Mouse (Mus musculus): ENCODE measurements at regions not wholly inside any gene's neighbourhood (a gene's known extent, or its start where the extent isn't known, plus 50 kb on each side); places are given as distances from the start of the nearest gene placed in this dataset.

- no peak overlapping the region for H3K27ac ChIP-seq
- no peaks in the 10 kb centered on the region for H3K27me3 ChIP-seq (ENCODE audit: insufficient read depth, poor library complexity, severe bottlenecking)
- no peaks in the 10 kb centered on the region for H3K36me3 ChIP-seq
- DNase-seq (ENCODE audit: low spot score): no peak
- H3K4me3 ChIP-seq: no peak overlapping the region
- H3K4me1 ChIP-seq: no peaks in the 10 kb centered on the region
- no peaks in the 10 kb centered on the region for H3K9me3 ChIP-seq
- WGBS: 51% methylated on average over 2 of the region's 2 CpGs
Observed at GRCm38 (mm10) chr1:128722061-128722471, 130.0 kb upstream of the Cxcr4 start.

GRCm38 (mm10) chr1:128714843-128715242 lies 122.8 kb upstream of the Cxcr4 start:
- no peak for DNase-seq (ENCODE audit: low spot score)
- 69% methylated on average over 6 of the region's 6 CpGs for WGBS

GRCm38 (mm10) chr1:128712876-128713275 lies 120.8 kb upstream of the Cxcr4 start:
- Histone ChIP-seq H3K9me3 (no peaks in the 10 kb centered on the region), H3K36me3 (no peaks in the 10 kb centered on the region), H3K27me3 (ENCODE audit: insufficient read depth, poor library complexity, severe bottlenecking) (no peaks in the 10 kb centered on the region), H3K27ac (no peak overlapping the region; the same call in 1 of the 2 replicates), H3K4me1 (peaks cover 17% of the 10 kb centered on the region; the same call in 1 of the 2 replicates), H3K4me3 (no peak overlapping the region)
- 68% methylated on average over 7 of the region's 7 CpGs for WGBS
- no peak for DNase-seq (ENCODE audit: low spot score)

More at GRCm38 (mm10) chr1:128714843-128715242, 122.8 kb upstream of the Cxcr4 start:
- H3K4me1 ChIP-seq: peaks cover 17% of the 10 kb centered on the region; the same call in 1 of the 2 replicates
- no peaks in the 10 kb centered on the region for H3K36me3 ChIP-seq
- no peaks in the 10 kb centered on the region for H3K27me3 ChIP-seq (ENCODE audit: insufficient read depth, poor library complexity, severe bottlenecking)
- H3K27ac ChIP-seq: no peak overlapping the region
- H3K9me3 ChIP-seq: no peaks in the 10 kb centered on the region
- H3K4me3 ChIP-seq: no peak overlapping the region

- 46% methylated on average over 5 of the region's 5 CpGs for WGBS
- Histone ChIP-seq H3K4me1 (peaks cover 17% of the 10 kb centered on the region; the same call in 1 of the 2 replicates), H3K27ac (no peak overlapping the region), H3K27me3 (ENCODE audit: insufficient read depth, poor library complexity, severe bottlenecking) (no peaks in the 10 kb centered on the region), H3K4me3 (no peak overlapping the region), H3K36me3 (no peaks in the 10 kb centered on the region), H3K9me3 (no peaks in the 10 kb centered on the region)
- no peak for DNase-seq (ENCODE audit: low spot score)
Observed at GRCm38 (mm10) chr1:128711121-128711520, 119.0 kb upstream of the Cxcr4 start.

GRCm38 (mm10) chr1:128707747-128708146 lies 115.7 kb upstream of the Cxcr4 start:
- H3K27me3 ChIP-seq (ENCODE audit: insufficient read depth, poor library complexity, severe bottlenecking): no peaks in the 10 kb centered on the region
- H3K36me3 ChIP-seq: no peaks in the 10 kb centered on the region
- no peaks in the 10 kb centered on the region for H3K9me3 ChIP-seq
- no peak overlapping the region for H3K4me3 ChIP-seq
- DNase-seq (ENCODE audit: low spot score): no peak
- peaks cover 15% of the 10 kb centered on the region for H3K4me1 ChIP-seq
- H3K27ac ChIP-seq: no peak overlapping the region
- WGBS: 96% methylated on average over 6 of the region's 6 CpGs

- Histone ChIP-seq H3K27me3 (ENCODE audit: insufficient read depth, poor library complexity, severe bottlenecking) (no peaks in the 10 kb centered on the region), H3K27ac (no peak overlapping the region), H3K36me3 (no peaks in the 10 kb centered on the region), H3K9me3 (no peaks in the 10 kb centered on the region), H3K4me1 (peaks cover 3% of the 10 kb centered on the region), H3K4me3 (no peak overlapping the region)
- no peak for DNase-seq (ENCODE audit: low spot score)
- 51% methylated on average over 2 of the region's 2 CpGs for WGBS
Observed at GRCm38 (mm10) chr1:128706167-128706566, 114.1 kb upstream of the Cxcr4 start.

- Histone ChIP-seq H3K27me3 (ENCODE audit: insufficient read depth, poor library complexity, severe bottlenecking) (no peaks in the 10 kb centered on the region), H3K9me3 (no peaks in the 10 kb centered on the region), H3K4me3 (no peak overlapping the region), H3K36me3 (no peaks in the 10 kb centered on the region), H3K27ac (no peak overlapping the region), H3K4me1 (no peaks in the 10 kb centered on the region; the same call in 1 of the 2 replicates)
- no peak for DNase-seq (ENCODE audit: low spot score)
- WGBS: 50% methylated on average over 3 of the region's 3 CpGs
Observed at GRCm38 (mm10) chr1:128705071-128705503, 113.0 kb upstream of the Cxcr4 start.

GRCm38 (mm10) chr1:128701326-128701725 lies 109.2 kb upstream of the Cxcr4 start:
- H3K9me3 ChIP-seq: no peaks in the 10 kb centered on the region
- DNase-seq (ENCODE audit: low spot score): no peak
- 57% methylated on average over 3 of the region's 3 CpGs for WGBS
- no peaks in the 10 kb centered on the region for H3K36me3 ChIP-seq
- H3K27ac ChIP-seq: no peak overlapping the region
- H3K4me1 ChIP-seq: no peaks in the 10 kb centered on the region; the same call in 1 of the 2 replicates
- no peaks in the 10 kb centered on the region for H3K27me3 ChIP-seq (ENCODE audit: insufficient read depth, poor library complexity, severe bottlenecking)
- H3K4me3 ChIP-seq: no peak overlapping the region

GRCm38 (mm10) chr1:128697962-128698361 lies 105.9 kb upstream of the Cxcr4 start:
- Histone ChIP-seq H3K27me3 (ENCODE audit: insufficient read depth, poor library complexity, severe bottlenecking) (no peaks in the 10 kb centered on the region), H3K27ac (no peak overlapping the region), H3K4me1 (no peaks in the 10 kb centered on the region), H3K9me3 (no peaks in the 10 kb centered on the region), H3K36me3 (no peaks in the 10 kb centered on the region), H3K4me3 (no peak overlapping the region)
- 74% methylated on average over 4 of the region's 4 CpGs for WGBS
- no peak for DNase-seq (ENCODE audit: low spot score)

- 83% methylated on average over 2 of the region's 2 CpGs for WGBS
- Histone ChIP-seq H3K4me3 (no peak overlapping the region), H3K9me3 (no peaks in the 10 kb centered on the region)
Observed at GRCm38 (mm10) chr1:128695936-128696335, 103.8 kb upstream of the Cxcr4 start.

GRCm38 (mm10) chr1:128692799-128693198 lies 100.7 kb upstream of the Cxcr4 start:
- no peak for DNase-seq (ENCODE audit: low spot score)
- H3K27me3 ChIP-seq (ENCODE audit: insufficient read depth, poor library complexity, severe bottlenecking): no peaks in the 10 kb centered on the region
- H3K27ac ChIP-seq: no peak overlapping the region
- no peak overlapping the region for H3K4me3 ChIP-seq
- no peaks in the 10 kb centered on the region for H3K36me3 ChIP-seq
- no peaks in the 10 kb centered on the region for H3K9me3 ChIP-seq
- H3K4me1 ChIP-seq: no peaks in the 10 kb centered on the region

More at GRCm38 (mm10) chr1:128695936-128696335, 103.8 kb upstream of the Cxcr4 start:
- Histone ChIP-seq H3K27ac (no peak overlapping the region), H3K4me1 (no peaks in the 10 kb centered on the region), H3K27me3 (ENCODE audit: insufficient read depth, poor library complexity, severe bottlenecking) (no peaks in the 10 kb centered on the region), H3K36me3 (no peaks in the 10 kb centered on the region)
- no peak for DNase-seq (ENCODE audit: low spot score)

- H3K36me3 ChIP-seq: no peaks in the 10 kb centered on the region
- WGBS: 61% methylated on average over 8 of the region's 8 CpGs
Observed at GRCm38 (mm10) chr1:128692313-128692712, 100.2 kb upstream of the Cxcr4 start.

GRCm38 (mm10) chr1:128687236-128687927 lies 95.3 kb upstream of the Cxcr4 start:
- Histone ChIP-seq H3K9me3 (no peaks in the 10 kb centered on the region), H3K27me3 (ENCODE audit: insufficient read depth, poor library complexity, severe bottlenecking) (no peaks in the 10 kb centered on the region), H3K4me1 (peaks cover 6% of the 10 kb centered on the region; the same call in 1 of the 2 replicates), H3K4me3 (no peak overlapping the region), H3K27ac (no peak overlapping the region), H3K36me3 (no peaks in the 10 kb centered on the region)
- no peak for DNase-seq (ENCODE audit: low spot score)
- WGBS: 43% methylated on average over 9 of the region's 9 CpGs

More at GRCm38 (mm10) chr1:128692313-128692712, 100.2 kb upstream of the Cxcr4 start:
- H3K4me3 ChIP-seq: no peak overlapping the region
- H3K27me3 ChIP-seq (ENCODE audit: insufficient read depth, poor library complexity, severe bottlenecking): no peaks in the 10 kb centered on the region
- H3K27ac ChIP-seq: no peak overlapping the region
- H3K4me1 ChIP-seq: peaks cover 4% of the 10 kb centered on the region; the same call in 1 of the 2 replicates
- no peaks in the 10 kb centered on the region for H3K9me3 ChIP-seq
- DNase-seq (ENCODE audit: low spot score): no peak

All from heart, embryonic 10.5 days (tissue).